8 mouse cellular contexts compared by ENCODE assay signal in genomic region chr2:61578433-61578832, GRCm38 (mm10). TPM values are rescaled to one million over a fixed set of nuclear protein-coding genes. Genes with fewer than 3 reads are reported as not detected.
A peak's percentile ranks its signal among the peaks of the same experiment; 100 is the strongest.
DNase-seq lines count a peak whose midpoint lies in the region; ATAC-seq and TF ChIP-seq lines count a peak whose summit lies in the region.

Gene Tank (plus strand): TSS chr2:61578585.

- no peaks in the 10 kb centered on the region for H3K36me3 ChIP-seq in kidney, embryonic 16.5 days (ENCODE audit: insufficient read depth, low read length)
- no peaks in the 10 kb centered on the region for H3K36me3 ChIP-seq in intestine, embryonic 15.5 days
- H3K36me3 ChIP-seq in midbrain, embryonic 10.5 days, result no peaks in the 10 kb centered on the region

- ATAC-seq in kidney, embryonic 16.5 days (ENCODE audit: low FRiP score, low TSS enrichment), result no peak
- peak; percentile 85 for ATAC-seq in granulocyte monocyte progenitor cell, adult 5-6 weeks (replicated peaks; ENCODE audit: poor library complexity, severe bottlenecking)
- ATAC-seq in intestine, embryonic 15.5 days, result no peak

- H3K4me1 ChIP-seq in kidney, embryonic 16.5 days (ENCODE audit: insufficient read depth, low read length), result no peaks in the 10 kb centered on the region
- H3K4me1 ChIP-seq in bone marrow macrophage, adult 2 months (ENCODE audit: control insufficient read depth, insufficient read depth, low read length), result peaks cover 27% of the 10 kb centered on the region
- no peaks in the 10 kb centered on the region for H3K4me1 ChIP-seq in intestine, embryonic 15.5 days (replicated peaks)
- no peaks in the 10 kb centered on the region for H3K4me1 ChIP-seq in midbrain, embryonic 10.5 days

- H3K4me2 ChIP-seq in kidney, embryonic 16.5 days (replicated peaks; ENCODE audit: low read depth, low read length), result no peak within 1 kb of the TSS
- no peak within 1 kb of the TSS for H3K4me2 ChIP-seq in intestine, embryonic 15.5 days (replicated peaks)

- no peak for TF ChIP-seq CTCF in bone marrow macrophage, adult 2 months (IDR thresholded peaks at IDR 0.05; ENCODE audit: low read depth, low read length)

- no peaks in the 10 kb centered on the region for H3K27me3 ChIP-seq in kidney, embryonic 16.5 days (ENCODE audit: insufficient read depth, low read length)
- H3K27me3 ChIP-seq in intestine, embryonic 15.5 days (replicated peaks), result no peaks in the 10 kb centered on the region
- H3K27me3 ChIP-seq in midbrain, embryonic 10.5 days (ENCODE audit: low read depth, poor library complexity, severe bottlenecking), result no peaks in the 10 kb centered on the region

- H3K27ac ChIP-seq in kidney, embryonic 16.5 days (ENCODE audit: low read length), result no peak within 1 kb of the TSS
- peak within 1 kb of the TSS; percentile 65 for H3K27ac ChIP-seq in bone marrow macrophage, adult 2 months (ENCODE audit: insufficient read depth, low read depth, low read length)
- no peak within 1 kb of the TSS for H3K27ac ChIP-seq in intestine, embryonic 15.5 days
- H3K27ac ChIP-seq in midbrain, embryonic 10.5 days (replicated peaks), result no peak within 1 kb of the TSS

- WGBS in kidney, embryonic 16.5 days, result 86% methylated on average over 10 of the region's 10 CpGs
- WGBS in intestine, embryonic 15.5 days, result 85% methylated on average over 10 of the region's 10 CpGs
- 88% methylated on average over 10 of the region's 10 CpGs for WGBS in midbrain, embryonic 10.5 days

- no peak within 1 kb of the TSS for H3K4me3 ChIP-seq in kidney, embryonic 16.5 days (ENCODE audit: low read length)
- peak within 1 kb of the TSS; percentile 63 for H3K4me3 ChIP-seq in bone marrow macrophage, adult 2 months (ENCODE audit: insufficient read depth, low read length)
- H3K4me3 ChIP-seq in intestine, embryonic 15.5 days (replicated peaks), result no peak within 1 kb of the TSS
- no peak within 1 kb of the TSS for H3K4me3 ChIP-seq in midbrain, embryonic 10.5 days

- no peaks in the 10 kb centered on the region for H3K9me3 ChIP-seq in kidney, embryonic 16.5 days (ENCODE audit: low read length)
- H3K9me3 ChIP-seq in intestine, embryonic 15.5 days, result no peaks in the 10 kb centered on the region
- H3K9me3 ChIP-seq in midbrain, embryonic 10.5 days (replicated peaks), result no peaks in the 10 kb centered on the region

- H3K9ac ChIP-seq in kidney, embryonic 16.5 days (replicated peaks; ENCODE audit: low read length), result no peak within 1 kb of the TSS
- no peak within 1 kb of the TSS for H3K9ac ChIP-seq in intestine, embryonic 15.5 days

- TF ChIP-seq POLR2A in bone marrow macrophage, adult 2 months (IDR thresholded peaks at IDR 0.05; ENCODE audit: borderline replicate concordance, low read depth, low read length), result no peak

- DNase-seq in kidney, adult 18-20 months, result no peak
- no peak for DNase-seq in midbrain, embryonic 10.5 days (ENCODE audit: low spot score)
- DNase-seq in cerebellum, adult 9-10 months, result no peak
- no peak for DNase-seq in right cerebral cortex, adult 18-20 months

RNA-seq across cellular contexts. Expression of gene Tank, which starts in this region (rescaled TPM):
- polyA plus RNA-seq in kidney, embryonic 16.5 days (2015; fragmentation: Nextera tagmentation; extraction: Ambion mirVana), result 24.0 and 26.6 TPM in 2 replicates
- polyA plus RNA-seq in bone marrow macrophage, adult 2 months (2012; ENCODE audit: insufficient read depth, insufficient read length, missing spikeins), result 71.1 and 74.1 TPM in 2 replicates
- 96.4 and 107 TPM in 2 replicates for total RNA-seq in granulocyte monocyte progenitor cell, adult 5-6 weeks (2014; fragmentation: Nextera tagmentation)
- 77.2 and 87.8 TPM in 2 replicates for total RNA-seq in granulocyte monocyte progenitor cell, adult 5-6 weeks (2017)
- 30.4 and 30.9 TPM in 2 replicates for polyA plus RNA-seq in intestine, embryonic 15.5 days (2015; fragmentation: Nextera tagmentation; extraction: Ambion mirVana)
- polyA plus RNA-seq in midbrain, embryonic 10.5 days (2016; fragmentation: Nextera tagmentation; extraction: Ambion mirVana), result 24.2 and 27.1 TPM in 2 replicates
